Mouse (Mus musculus) left cerebral cortex, adult 2 months (tissue): ENCODE data around the gene Syt15. TPM values are rescaled to one million over a fixed set of nuclear protein-coding genes. Genes with fewer than 3 reads are reported as not detected.
"Not testable (repeated sequence)": the region's sequence is repeated elsewhere in the genome, so short reads cannot be mapped to it uniquely, and the experiment has no call there.

Source experiments
- DNase-seq, 2 experiments: peaks; one replicate each; pipeline ENCODE4 v3.0.0; 2021 to 2022; ENCODE audit warnings: low spot score in 2 of 2, mixed read lengths in 1 of 2; ENCODE audit errors: extremely low spot score in 1 of 2
- H3K27ac ChIP-seq: fragments of 200-600 bp; 2 replicates; pipeline ENCODE4 v1.8.1; 2022
- H3K4me3 ChIP-seq: fragments of 200-600 bp; 2 replicates; pipeline ENCODE4 v1.8.1; 2022
- CTCF ChIP-seq: fragments of 200-600 bp; IDR thresholded peaks from 2 replicates; pipeline ENCODE4 v1.8.1; 2022; ENCODE audit warnings: antibody characterized with exemption, mild to moderate bottlenecking, moderate library complexity
- intact Hi-C: fragments of 180-260 bp; cut with DNase I; formaldehyde crosslinking; loops from one replicate; pipeline ENCODE4 v1.15.1; 2025
- total RNA-seq, 2 experiments: library from RNA; stranded (reverse); gene quantifications; 2 replicates each; pipeline ENCODE4 v1.2.3; 2021

Syt15 gene
- total RNA-seq, 2 experiments from 2014 or later, result 0.28 to 0.29 TPM

GRCm38 (mm10) chr14:34232866-34233680 is 13.7 kb downstream of the Syt15 start:
- intact Hi-C loops, result no loop called here
- H3K4me3 ChIP-seq, result no peak overlapping the region
- DNase-seq, result no peak
- no peak overlapping the region for H3K27ac ChIP-seq
- no peak for TF ChIP-seq CTCF

GRCm38 (mm10) chr14:34233846-34234245 is 14.5 kb downstream of the Syt15 start:
- no peak overlapping the region for H3K27ac ChIP-seq

GRCm38 (mm10) chr14:34234630-34235380 is 15.4 kb downstream of the Syt15 start:
- intact Hi-C loops, result loop anchor here (1.0 kb wide), 1 partner anchor 155 kb away; no protein-coding TSS in a partner anchor
- no peak overlapping the region for H3K27ac ChIP-seq
- H3K4me3 ChIP-seq, result peak overlapping the region; percentile 17; the same call in 1 of the 2 replicates

More at GRCm38 (mm10) chr14:34233846-34234245, 14.5 kb downstream of the Syt15 start:
- no peak for DNase-seq
- H3K4me3 ChIP-seq, result no peak overlapping the region
- intact Hi-C loops, result no loop called here
- TF ChIP-seq CTCF, result no peak

GRCm38 (mm10) chr14:34240263-34240662 is 20.9 kb downstream of the Syt15 start:
- TF ChIP-seq CTCF, result no peak

More at GRCm38 (mm10) chr14:34234630-34235380, 15.4 kb downstream of the Syt15 start:
- DNase-seq, result peak; percentile 20 to 33
- peak; percentile 64 for TF ChIP-seq CTCF

GRCm38 (mm10) chr14:34240676-34241075 is 21.3 kb downstream of the Syt15 start:
- no peak for DNase-seq
- no peak for TF ChIP-seq CTCF
- H3K27ac ChIP-seq, result no peak overlapping the region
- no peak overlapping the region for H3K4me3 ChIP-seq
- intact Hi-C loops, result no loop called here

More at GRCm38 (mm10) chr14:34240263-34240662, 20.9 kb downstream of the Syt15 start:
- H3K4me3 ChIP-seq, result no peak overlapping the region
- no peak overlapping the region for H3K27ac ChIP-seq
- intact Hi-C loops, result no loop called here
- DNase-seq, result no peak

GRCm38 (mm10) chr14:34252470-34253145 is 33.2 kb downstream of the Syt15 start:
- H3K27ac ChIP-seq, result no peak overlapping the region
- intact Hi-C loops, result no loop called here
- H3K4me3 ChIP-seq, result no peak overlapping the region
- no peak for DNase-seq
- TF ChIP-seq CTCF, result no peak

- TF ChIP-seq CTCF, result no peak
- no peak for DNase-seq
- Histone ChIP-seq H3K4me3 (no peak overlapping the region), H3K27ac (no peak overlapping the region)
- intact Hi-C loops, result no loop called here
Observed at GRCm38 (mm10) chr14:34253261-34253660, 33.9 kb downstream of the Syt15 start.

- H3K4me3 ChIP-seq, intact Hi-C loops, DNase-seq, H3K27ac ChIP-seq: not testable (repeated sequence)
Observed at GRCm38 (mm10) chr14:34258525-34258924, 39.1 kb downstream of the Syt15 start.

GRCm38 (mm10) chr14:34268046-34268445 is 48.7 kb downstream of the Syt15 start:
- Histone ChIP-seq H3K4me3 (no peak overlapping the region), H3K27ac (no peak overlapping the region)
- intact Hi-C loops, result no loop called here
- TF ChIP-seq CTCF, result no peak
- no peak for DNase-seq

GRCm38 (mm10) chr14:34273280-34273679 is 53.9 kb downstream of the Syt15 start:
- no peak for DNase-seq

GRCm38 (mm10) chr14:34274141-34274540 is 54.7 kb downstream of the Syt15 start:
- intact Hi-C loops, result no loop called here
- TF ChIP-seq CTCF, result no peak
- no peak overlapping the region for H3K27ac ChIP-seq
- DNase-seq, result no peak
- no peak overlapping the region for H3K4me3 ChIP-seq

More at GRCm38 (mm10) chr14:34273280-34273679, 53.9 kb downstream of the Syt15 start:
- intact Hi-C loops, result loop anchor here (1.0 to 2.0 kb wide), 2 partner anchors 90 to 298 kb away; no protein-coding TSS in a partner anchor
- TF ChIP-seq CTCF, result peak; percentile 74
- Histone ChIP-seq H3K27ac (no peak overlapping the region), H3K4me3 (no peak overlapping the region)
